Mouse (Mus musculus): ENCODE measurements at regions not wholly inside any gene's neighbourhood (a gene's known extent, or its start where the extent isn't known, plus 50 kb on each side); places are given as distances from the start of the nearest gene placed in this dataset.

- no peak for DNase-seq (ENCODE audit: low spot score in 2 of 2)
Observed at GRCm38 (mm10) chr10:70336741-70337140, 91.8 kb downstream of the Slc16a9 start.

- DNase-seq (ENCODE audit: low spot score in 2 of 2) = no peak
Observed at GRCm38 (mm10) chr10:70359421-70359820, 80.9 kb upstream of the Fam13c start.

- DNase-seq (ENCODE audit: low spot score in 2 of 2) = no peak
Observed at GRCm38 (mm10) chr10:70359834-70360233, 80.4 kb upstream of the Fam13c start.

- DNase-seq (ENCODE audit: low spot score in 2 of 2) = no peak
Observed at GRCm38 (mm10) chr10:70363054-70363453, 77.2 kb upstream of the Fam13c start.

GRCm38 (mm10) chr10:70364218-70364975, 75.9 kb upstream of the Fam13c start:
- DNase-seq (ENCODE audit: low spot score in 2 of 2) = no peak

- DNase-seq (ENCODE audit: low spot score in 2 of 2) = no peak
Observed at GRCm38 (mm10) chr10:70364976-70365345, 75.3 kb upstream of the Fam13c start.

GRCm38 (mm10) chr10:70365504-70365903, 74.8 kb upstream of the Fam13c start:
- DNase-seq (ENCODE audit: low spot score in 2 of 2) = no peak

GRCm38 (mm10) chr10:70367866-70368265, 72.4 kb upstream of the Fam13c start:
- no peak for DNase-seq (ENCODE audit: low spot score in 2 of 2)

- DNase-seq (ENCODE audit: low spot score in 2 of 2) = peak in 1 of 2 experiments; percentile 60
Observed at GRCm38 (mm10) chr10:70368685-70369084, 71.6 kb upstream of the Fam13c start.

GRCm38 (mm10) chr10:70372411-70373136, 67.7 kb upstream of the Fam13c start:
- no peak for DNase-seq (ENCODE audit: low spot score in 2 of 2)

GRCm38 (mm10) chr10:70373207-70373606, 67.1 kb upstream of the Fam13c start:
- DNase-seq (ENCODE audit: low spot score in 2 of 2) = no peak

GRCm38 (mm10) chr10:70373836-70374235, 66.4 kb upstream of the Fam13c start:
- DNase-seq (ENCODE audit: low spot score in 2 of 2) = no peak

- no peak for DNase-seq (ENCODE audit: low spot score in 2 of 2)
Observed at GRCm38 (mm10) chr10:70374726-70375125, 65.6 kb upstream of the Fam13c start.

- no peak for DNase-seq (ENCODE audit: low spot score in 2 of 2)
Observed at GRCm38 (mm10) chr10:70380041-70380651, 60.1 kb upstream of the Fam13c start.

GRCm38 (mm10) chr10:70384689-70385088, 55.6 kb upstream of the Fam13c start:
- no peak for DNase-seq (ENCODE audit: low spot score in 2 of 2)

GRCm38 (mm10) chr10:70387729-70388128, 52.6 kb upstream of the Fam13c start:
- DNase-seq (ENCODE audit: low spot score in 2 of 2) = no peak
